Mouse (Mus musculus) C2C12 (cell line): ENCODE measurements around the gene Acat3. TPM values are rescaled to one million over a fixed set of nuclear protein-coding genes. Genes with fewer than 3 reads are reported as not detected.
"Not testable (repeated sequence)": the region's sequence is repeated elsewhere in the genome, so short reads cannot be mapped to it uniquely, and the experiment has no call there.

Experiments used
- H3K27me3 ChIP-seq: one replicate; pipeline ENCODE4 v1.6.1; 2011; ENCODE audit not compliant: control insufficient read depth, insufficient read depth, insufficient read length
- H3K36me3 ChIP-seq: one replicate; pipeline ENCODE4 v1.6.1; 2011; ENCODE audit not compliant: control insufficient read depth, insufficient read depth
- H3K4me3 ChIP-seq: one replicate; pipeline ENCODE4 v1.5.1; 2011; ENCODE audit warnings: mild to moderate bottlenecking, control low read depth; ENCODE audit not compliant: poor library complexity, insufficient read depth, severe bottlenecking
- H3K79me2 ChIP-seq: one replicate; pipeline ENCODE4 v1.6.1; 2011; ENCODE audit not compliant: control insufficient read depth, insufficient read depth
- H3K79me3 ChIP-seq: one replicate; pipeline ENCODE4 v1.6.1; 2011; ENCODE audit warnings: low read depth, control low read depth
- H3ac ChIP-seq: one replicate; pipeline ENCODE3; 2011; ENCODE audit warnings: low read depth; ENCODE audit not compliant: control insufficient read depth, insufficient read length
- CEBPB ChIP-seq: IDR thresholded peaks from one replicate; pipeline ENCODE4 v1.6.1; 2011; ENCODE audit warnings: low read depth, mild to moderate bottlenecking, control low read depth, moderate library complexity
- CTCF ChIP-seq: IDR thresholded peaks from one replicate; pipeline ENCODE4 v1.5.1; 2011; ENCODE audit not compliant: control insufficient read depth, insufficient read depth, insufficient read length
- FOSL1 ChIP-seq: IDR thresholded peaks from one replicate; pipeline ENCODE4 v1.8.0; 2011; ENCODE audit warnings: mild to moderate bottlenecking, low read length; ENCODE audit not compliant: poor library complexity, insufficient read depth, severe bottlenecking
- MAX ChIP-seq: IDR thresholded peaks from one replicate; pipeline ENCODE4 v1.6.1; 2011; ENCODE audit warnings: mild to moderate bottlenecking, control low read depth
- MYOD1 ChIP-seq: IDR thresholded peaks from one replicate; pipeline ENCODE4 v1.6.1; 2011; ENCODE audit warnings: low read depth; ENCODE audit not compliant: control insufficient read depth, insufficient read length
- MYOG ChIP-seq: IDR thresholded peaks from one replicate; pipeline ENCODE4 v1.6.1; 2011; ENCODE audit not compliant: control insufficient read depth, insufficient read length; ENCODE audit errors: extremely low read depth
- USF1 ChIP-seq: IDR thresholded peaks from one replicate; pipeline ENCODE4 v1.6.1; 2011; ENCODE audit warnings: low read depth, mild to moderate bottlenecking, control low read depth, moderate library complexity
- polyA plus RNA-seq: library from polyadenylated mRNA; unstranded; fragments of >200 nt; fragmentation: generic; extraction: Trizol; gene quantifications from one replicate; pipeline ENCODE4 v1.2.1, GENCODE M21; 2012; ENCODE audit warnings: missing spikeins

The Acat3 gene
- polyA plus RNA-seq, 1 experiment = 0.50 TPM

- H3K79me3 ChIP-seq = no peaks in the 10 kb centered on the region
These were observed 23.1 kb upstream of the Acat3 start for GRCm38 (mm10) chr17:12963476-12963875.

GRCm38 (mm10) chr17:12960331-12960873 is 20.0 kb upstream of the Acat3 start, which contains the start of gene Acat2:
Gene Acat2 (minus strand): TSS chr17:12960747.
- peak within 1 kb of the TSS; percentile 88 for H3ac ChIP-seq
- no peaks in the 10 kb centered on the region for H3K79me3 ChIP-seq
- peak within 1 kb of the TSS; percentile 49 for H3K4me3 ChIP-seq
- no peaks in the 10 kb centered on the region for H3K27me3 ChIP-seq
- H3K79me2 ChIP-seq = no peaks in the 10 kb centered on the region
- TF ChIP-seq MAX = no peak
- no peak for TF ChIP-seq MYOD1
- no peak for TF ChIP-seq FOSL1
- TF ChIP-seq USF1 = no peak
- TF ChIP-seq CEBPB = no peak
- H3K36me3 ChIP-seq = peaks cover 15% of the 10 kb centered on the region

More at GRCm38 (mm10) chr17:12963476-12963875, 23.1 kb upstream of the Acat3 start:
- no peak for TF ChIP-seq CTCF
- no peak for TF ChIP-seq MAX
- TF ChIP-seq MYOD1 = no peak
- no peak for TF ChIP-seq MYOG
- no peak for TF ChIP-seq FOSL1
- TF ChIP-seq CEBPB = no peak
- no peaks in the 10 kb centered on the region for H3K79me2 ChIP-seq
- peaks cover 29% of the 10 kb centered on the region for H3K36me3 ChIP-seq
- H3K4me3 ChIP-seq = no peak overlapping the region
- H3ac ChIP-seq = no peak overlapping the region
- H3K27me3 ChIP-seq = no peaks in the 10 kb centered on the region

- not testable (repeated sequence) for H3ac ChIP-seq, H3K4me3 ChIP-seq, H3K79me2 ChIP-seq, H3K79me3 ChIP-seq, H3K27me3 ChIP-seq
- H3K36me3 ChIP-seq = peaks cover 15% of the 10 kb centered on the region
These were observed 19.0 kb upstream of the Acat3 start for GRCm38 (mm10) chr17:12959377-12959776.

GRCm38 (mm10) chr17:12956664-12957063 is 16.3 kb upstream of the Acat3 start:
- H3K79me3 ChIP-seq = no peaks in the 10 kb centered on the region
- H3K27me3 ChIP-seq = no peaks in the 10 kb centered on the region
- peaks cover 15% of the 10 kb centered on the region for H3K36me3 ChIP-seq
- TF ChIP-seq MAX = no peak
- TF ChIP-seq MYOD1 = no peak
- TF ChIP-seq FOSL1 = no peak
- TF ChIP-seq CTCF = no peak
- no peak for TF ChIP-seq MYOG
- TF ChIP-seq CEBPB = no peak
- no peak for TF ChIP-seq USF1
- no peak overlapping the region for H3ac ChIP-seq
- no peak overlapping the region for H3K4me3 ChIP-seq
- no peaks in the 10 kb centered on the region for H3K79me2 ChIP-seq

- Histone ChIP-seq H3ac (no peak overlapping the region), H3K79me2 (no peaks in the 10 kb centered on the region), H3K36me3 (peaks cover 38% of the 10 kb centered on the region), H3K4me3 (no peak overlapping the region), H3K27me3 (no peaks in the 10 kb centered on the region), H3K79me3 (no peaks in the 10 kb centered on the region)
- no peak for TF ChIP-seq CTCF
- TF ChIP-seq FOSL1 = no peak
- no peak for TF ChIP-seq MYOD1
- TF ChIP-seq MYOG = no peak
- no peak for TF ChIP-seq USF1
These were observed 9.3 kb upstream of the Acat3 start for GRCm38 (mm10) chr17:12949669-12950068.

GRCm38 (mm10) chr17:12942459-12943162 is 2.2 kb upstream of the Acat3 start:
- Histone ChIP-seq H3K4me3 (no peak overlapping the region), H3K36me3 (peaks cover 29% of the 10 kb centered on the region), H3K79me2 (no peaks in the 10 kb centered on the region), H3K27me3 (no peaks in the 10 kb centered on the region), H3K79me3 (no peaks in the 10 kb centered on the region), H3ac (no peak overlapping the region)
- TF ChIP-seq MYOD1 (no peak), FOSL1 (no peak), CTCF (no peak), MYOG (no peak), USF1 (no peak), CEBPB (no peak), MAX (no peak)
